Mouse (Mus musculus) neural tube, embryonic 12.5 days (tissue): Measurements from ENCODE around the gene 2900026A02Rik. TPM values are rescaled to one million over a fixed set of nuclear protein-coding genes. Genes with fewer than 3 reads are reported as not detected.
A peak's percentile ranks its signal among the peaks of the same experiment; 100 is the strongest.
"Not testable (repeated sequence)": the region's sequence is repeated elsewhere in the genome, so short reads cannot be mapped to it uniquely, and the experiment has no call there.

Experiments used
- ATAC-seq: fragments of 200-750 bp; cut with Nextera tagmentation; 2 replicates; pipeline ENCODE4 v1.8.0; 2017; ENCODE audit warnings: low read depth, mild to moderate bottlenecking, moderate TSS enrichment, moderate library complexity; ENCODE audit not compliant: low FRiP score
- H3K27ac ChIP-seq: fragments of 300-500 bp; sonication (generic); 2 replicates; pipeline ENCODE4 v1.5.1; 2016
- H3K27me3 ChIP-seq: fragments of 300-500 bp; sonication (generic); replicated peaks from 2 replicates; pipeline ENCODE4 v1.6.1; 2016; ENCODE audit warnings: mild to moderate bottlenecking
- H3K36me3 ChIP-seq: fragments of 300-500 bp; sonication (generic); 2 replicates; pipeline ENCODE4 v1.6.1; 2016; ENCODE audit warnings: mild to moderate bottlenecking
- H3K4me1 ChIP-seq: fragments of 300-500 bp; sonication (generic); 2 replicates; pipeline ENCODE4 v1.6.1; 2016
- H3K4me2 ChIP-seq: fragments of 300-500 bp; sonication (generic); replicated peaks from 2 replicates; pipeline ENCODE4 v1.6.1; 2016; ENCODE audit warnings: mild to moderate bottlenecking
- H3K4me3 ChIP-seq: fragments of 300-500 bp; sonication (generic); 2 replicates; pipeline ENCODE4 v1.5.1; 2016
- H3K9ac ChIP-seq: fragments of 300-500 bp; sonication (generic); 2 replicates; pipeline ENCODE4 v1.6.1; 2016; ENCODE audit warnings: mild to moderate bottlenecking
- H3K9me3 ChIP-seq: fragments of 300-500 bp; sonication (generic); 2 replicates; pipeline ENCODE4 v1.6.1; 2016; ENCODE audit warnings: mild to moderate bottlenecking
- WGBS: fragments of 180-500 bp; shearing (Covaris S2); methylation state at CpG from one replicate; pipeline ENCODE4 v1.1.7; 2016; 5-methylcytosine and 5-hydroxymethylcytosine counted together
- polyA plus RNA-seq: library from polyadenylated mRNA; unstranded; fragments of >200 nt; fragmentation: Nextera tagmentation; extraction: Ambion mirVana; gene quantifications from 2 replicates; pipeline ENCODE4 v1.2.1, GENCODE M21; 2016

Gene 2900026A02Rik
- polyA plus RNA-seq, 1 experiment from 2014 or later, result 3.0 TPM

- no peaks in the 10 kb centered on the region for H3K27me3 ChIP-seq
- no peak for ATAC-seq
- H3K4me1 ChIP-seq, result peaks cover 30% of the 10 kb centered on the region
- H3K36me3 ChIP-seq, result no peaks in the 10 kb centered on the region
- no peak overlapping the region for H3K4me2 ChIP-seq
- WGBS, result 44% methylated on average over 20 of the region's 20 CpGs
- no peak overlapping the region for H3K4me3 ChIP-seq
- H3K9me3 ChIP-seq, result no peaks in the 10 kb centered on the region
- H3K9ac ChIP-seq, result no peak overlapping the region
- no peak overlapping the region for H3K27ac ChIP-seq
Observed at GRCm38 (mm10) chr5:113114264-113115225, 106.5 kb downstream of the 2900026A02Rik start.

GRCm38 (mm10) chr5:113113120-113113519 lies 107.9 kb downstream of the 2900026A02Rik start:
- no peak for ATAC-seq
- WGBS, result 49% methylated on average over 5 of the region's 5 CpGs

GRCm38 (mm10) chr5:113111336-113111735 lies 109.7 kb downstream of the 2900026A02Rik start:
- WGBS, result 4% methylated on average over 4 of the region's 4 CpGs
- peak overlapping the region; percentile 26; the same call in 1 of the 2 replicates for H3K9ac ChIP-seq
- no peak overlapping the region for H3K4me2 ChIP-seq
- H3K9me3 ChIP-seq, result no peaks in the 10 kb centered on the region
- no peak overlapping the region for H3K27ac ChIP-seq
- H3K27me3 ChIP-seq, result no peaks in the 10 kb centered on the region
- no peaks in the 10 kb centered on the region for H3K36me3 ChIP-seq
- no peak for ATAC-seq
- no peak overlapping the region for H3K4me3 ChIP-seq
- H3K4me1 ChIP-seq, result peaks cover 23% of the 10 kb centered on the region

More at GRCm38 (mm10) chr5:113113120-113113519, 107.9 kb downstream of the 2900026A02Rik start:
- no peak overlapping the region for H3K4me3 ChIP-seq
- H3K9me3 ChIP-seq, result no peaks in the 10 kb centered on the region
- no peaks in the 10 kb centered on the region for H3K36me3 ChIP-seq
- H3K9ac ChIP-seq, result no peak overlapping the region
- no peaks in the 10 kb centered on the region for H3K27me3 ChIP-seq
- peaks cover 28% of the 10 kb centered on the region for H3K4me1 ChIP-seq
- no peak overlapping the region for H3K4me2 ChIP-seq
- no peak overlapping the region for H3K27ac ChIP-seq

GRCm38 (mm10) chr5:113110929-113111328 lies 110.1 kb downstream of the 2900026A02Rik start:
- peak overlapping the region; percentile 46; the same call in 1 of the 2 replicates for H3K27ac ChIP-seq
- H3K27me3 ChIP-seq, result no peaks in the 10 kb centered on the region
- WGBS, result 9% methylated on average over 1 of the region's 1 CpGs
- no peak overlapping the region for H3K4me3 ChIP-seq
- 0 out of 2 replicates have a peak overlapping the region, but pooled peaks have one; percentile 16 for H3K4me2 ChIP-seq
- peaks cover 23% of the 10 kb centered on the region for H3K4me1 ChIP-seq
- no peaks in the 10 kb centered on the region for H3K36me3 ChIP-seq
- ATAC-seq, result peak; percentile 49
- peak overlapping the region; percentile 26; the same call in 1 of the 2 replicates for H3K9ac ChIP-seq
- no peaks in the 10 kb centered on the region for H3K9me3 ChIP-seq

- H3K4me1 ChIP-seq, result peaks cover 21% of the 10 kb centered on the region
- not testable (repeated sequence) for H3K4me3 ChIP-seq, ATAC-seq, H3K9me3 ChIP-seq, H3K36me3 ChIP-seq, H3K27ac ChIP-seq, H3K9ac ChIP-seq, H3K4me2 ChIP-seq, H3K27me3 ChIP-seq
- WGBS, result 87% methylated on average over 2 of the region's 2 CpGs
Observed at GRCm38 (mm10) chr5:113109651-113110050, 111.4 kb downstream of the 2900026A02Rik start.

- Histone ChIP-seq H3K36me3 (no peaks in the 10 kb centered on the region), H3K9ac (no peak overlapping the region), H3K4me1 (peaks cover 12% of the 10 kb centered on the region), H3K27ac (no peak overlapping the region), H3K9me3 (no peaks in the 10 kb centered on the region), H3K4me3 (no peak overlapping the region), H3K4me2 (no peak overlapping the region), H3K27me3 (no peaks in the 10 kb centered on the region)
- 76% methylated on average over 11 of the region's 11 CpGs for WGBS
- ATAC-seq, result no peak
Observed at GRCm38 (mm10) chr5:113108165-113108764, 112.8 kb downstream of the 2900026A02Rik start.

- H3K27me3 ChIP-seq, result no peaks in the 10 kb centered on the region
- no peak overlapping the region for H3K4me3 ChIP-seq
- no peak overlapping the region for H3K4me2 ChIP-seq
- H3K9ac ChIP-seq, result no peak overlapping the region
- no peak overlapping the region for H3K27ac ChIP-seq
- H3K36me3 ChIP-seq, result no peaks in the 10 kb centered on the region
- 69% methylated on average over 3 of the region's 3 CpGs for WGBS
- no peaks in the 10 kb centered on the region for H3K9me3 ChIP-seq
- no peak for ATAC-seq
- peaks cover 12% of the 10 kb centered on the region for H3K4me1 ChIP-seq
Observed at GRCm38 (mm10) chr5:113107709-113108108, 113.3 kb downstream of the 2900026A02Rik start.

GRCm38 (mm10) chr5:113106594-113106993 lies 114.4 kb downstream of the 2900026A02Rik start:
- Histone ChIP-seq H3K27me3 (no peaks in the 10 kb centered on the region), H3K9ac (no peak overlapping the region), H3K27ac (no peak overlapping the region), H3K4me3 (no peak overlapping the region), H3K36me3 (no peaks in the 10 kb centered on the region), H3K4me2 (no peak overlapping the region), H3K4me1 (peaks cover 18% of the 10 kb centered on the region), H3K9me3 (no peaks in the 10 kb centered on the region)
- ATAC-seq, result no peak
- WGBS, result 79% methylated on average over 7 of the region's 7 CpGs

- no peak overlapping the region for H3K27ac ChIP-seq
- WGBS, result 93% methylated on average over 4 of the region's 4 CpGs
- H3K9me3 ChIP-seq, result no peaks in the 10 kb centered on the region
- no peak overlapping the region for H3K4me2 ChIP-seq
- no peak for ATAC-seq
- H3K27me3 ChIP-seq, result no peaks in the 10 kb centered on the region
- H3K4me1 ChIP-seq, result peaks cover 8% of the 10 kb centered on the region
- no peak overlapping the region for H3K4me3 ChIP-seq
- no peak overlapping the region for H3K9ac ChIP-seq
- no peaks in the 10 kb centered on the region for H3K36me3 ChIP-seq
Observed at GRCm38 (mm10) chr5:113105481-113105880, 115.6 kb downstream of the 2900026A02Rik start.

GRCm38 (mm10) chr5:113105035-113105434 lies 116.0 kb downstream of the 2900026A02Rik start:
- H3K9ac ChIP-seq, result no peak overlapping the region
- H3K4me2 ChIP-seq, result no peak overlapping the region
- H3K4me3 ChIP-seq, result no peak overlapping the region
- no peak overlapping the region for H3K27ac ChIP-seq
- no peaks in the 10 kb centered on the region for H3K27me3 ChIP-seq
- WGBS, result 82% methylated on average over 9 of the region's 9 CpGs
- no peaks in the 10 kb centered on the region for H3K9me3 ChIP-seq
- H3K36me3 ChIP-seq, result no peaks in the 10 kb centered on the region
- H3K4me1 ChIP-seq, result peaks cover 8% of the 10 kb centered on the region
- ATAC-seq, result no peak

- Histone ChIP-seq H3K4me2 (no peak overlapping the region), H3K36me3 (no peaks in the 10 kb centered on the region), H3K27ac (no peak overlapping the region), H3K4me1 (peaks cover 8% of the 10 kb centered on the region), H3K4me3 (no peak overlapping the region), H3K27me3 (no peaks in the 10 kb centered on the region), H3K9ac (no peak overlapping the region), H3K9me3 (no peaks in the 10 kb centered on the region)
- ATAC-seq, result 0 out of 2 replicates have a peak, but pooled peaks have one; percentile 23
- WGBS, result 39% methylated on average over 7 of the region's 7 CpGs
Observed at GRCm38 (mm10) chr5:113102455-113102854, 118.6 kb downstream of the 2900026A02Rik start.

GRCm38 (mm10) chr5:113101457-113101856 lies 119.6 kb downstream of the 2900026A02Rik start:
- H3K4me2 ChIP-seq, result no peak overlapping the region
- H3K27me3 ChIP-seq, result no peaks in the 10 kb centered on the region
- 84% methylated on average over 10 of the region's 10 CpGs for WGBS
- H3K4me1 ChIP-seq, result peaks cover 8% of the 10 kb centered on the region
- no peaks in the 10 kb centered on the region for H3K9me3 ChIP-seq
- no peaks in the 10 kb centered on the region for H3K36me3 ChIP-seq
- no peak overlapping the region for H3K9ac ChIP-seq
- no peak for ATAC-seq
- no peak overlapping the region for H3K27ac ChIP-seq
- H3K4me3 ChIP-seq, result no peak overlapping the region
